Mouse (Mus musculus): Measurements from ENCODE around the gene Rbm47. TPM values are rescaled to one million over a fixed set of nuclear protein-coding genes. Genes with fewer than 3 reads are reported as not detected.
A peak's percentile ranks its signal among the peaks of the same experiment; 100 is the strongest.

Gene Rbm47
- total RNA-seq, 2 experiments from 2014 or later: 0.80 to 0.84 TPM

GRCm38 (mm10) chr5:66135853-66136210 is 37.1 kb downstream of the Rbm47 start:
- intact Hi-C loops (cut with DNase I; ENCODE audit: low total_unique reads): no loop called here
- no peak for DNase-seq

GRCm38 (mm10) chr5:66135161-66135852 is 37.6 kb downstream of the Rbm47 start:
- DNase-seq: no peak
- intact Hi-C loops (cut with DNase I; ENCODE audit: low total_unique reads): no loop called here

GRCm38 (mm10) chr5:66134578-66134977 is 38.3 kb downstream of the Rbm47 start:
- intact Hi-C loops (cut with DNase I; ENCODE audit: low total_unique reads): no loop called here
- DNase-seq: no peak

- intact Hi-C loops (cut with DNase I; ENCODE audit: low total_unique reads): no loop called here
- DNase-seq: no peak
Observed at GRCm38 (mm10) chr5:66128948-66129347, 44.0 kb downstream of the Rbm47 start.

GRCm38 (mm10) chr5:66125418-66125817 is 47.5 kb downstream of the Rbm47 start:
- no peak for DNase-seq
- intact Hi-C loops (cut with DNase I; ENCODE audit: low total_unique reads): no loop called here

- no peak for DNase-seq
- intact Hi-C loops (cut with DNase I; ENCODE audit: low total_unique reads): no loop called here
Observed at GRCm38 (mm10) chr5:66124931-66125330, 48.0 kb downstream of the Rbm47 start.

GRCm38 (mm10) chr5:66124089-66124400 is 48.9 kb downstream of the Rbm47 start:
- DNase-seq: no peak
- intact Hi-C loops (cut with DNase I; ENCODE audit: low total_unique reads): no loop called here

GRCm38 (mm10) chr5:66123295-66124088 is 49.4 kb downstream of the Rbm47 start:
- intact Hi-C loops (cut with DNase I; ENCODE audit: low total_unique reads): no loop called here
- DNase-seq: no peak

- intact Hi-C loops (cut with DNase I; ENCODE audit: low total_unique reads): no loop called here
- no peak for DNase-seq
Observed at GRCm38 (mm10) chr5:66121255-66121654, 51.7 kb downstream of the Rbm47 start.

GRCm38 (mm10) chr5:66114751-66115150 is 58.2 kb downstream of the Rbm47 start:
- DNase-seq: no peak
- intact Hi-C loops (cut with DNase I; ENCODE audit: low total_unique reads): no loop called here

GRCm38 (mm10) chr5:66114208-66114607 is 58.7 kb downstream of the Rbm47 start:
- no peak for DNase-seq
- intact Hi-C loops (cut with DNase I; ENCODE audit: low total_unique reads): no loop called here

GRCm38 (mm10) chr5:66112059-66112458 is 60.9 kb downstream of the Rbm47 start:
- peak; percentile 34 for DNase-seq
- intact Hi-C loops (cut with DNase I; ENCODE audit: low total_unique reads): no loop called here

GRCm38 (mm10) chr5:66106372-66106771 is 66.5 kb downstream of the Rbm47 start:
- intact Hi-C loops (cut with DNase I; ENCODE audit: low total_unique reads): no loop called here
- no peak for DNase-seq

GRCm38 (mm10) chr5:66105946-66106345 is 67.0 kb downstream of the Rbm47 start:
- no peak for DNase-seq
- intact Hi-C loops (cut with DNase I; ENCODE audit: low total_unique reads): no loop called here

GRCm38 (mm10) chr5:66105366-66105765 is 67.6 kb downstream of the Rbm47 start:
- intact Hi-C loops (cut with DNase I; ENCODE audit: low total_unique reads): no loop called here
- no peak for DNase-seq

GRCm38 (mm10) chr5:66103386-66103785 is 69.5 kb downstream of the Rbm47 start:
- intact Hi-C loops (cut with DNase I; ENCODE audit: low total_unique reads): no loop called here
- no peak for DNase-seq

- DNase-seq: no peak
- intact Hi-C loops (cut with DNase I; ENCODE audit: low total_unique reads): no loop called here
Observed at GRCm38 (mm10) chr5:66102821-66103220, 70.1 kb downstream of the Rbm47 start.

- no peak for DNase-seq
- intact Hi-C loops (cut with DNase I; ENCODE audit: low total_unique reads): no loop called here
Observed at GRCm38 (mm10) chr5:66101577-66101976, 71.3 kb downstream of the Rbm47 start.

- intact Hi-C loops (cut with DNase I; ENCODE audit: low total_unique reads): no loop called here
Observed at GRCm38 (mm10) chr5:66100322-66100721, 72.6 kb downstream of the Rbm47 start.

GRCm38 (mm10) chr5:66098094-66098871 is 74.6 kb downstream of the Rbm47 start:
- intact Hi-C loops (cut with DNase I; ENCODE audit: low total_unique reads): no loop called here
- DNase-seq: no peak

More at GRCm38 (mm10) chr5:66100322-66100721, 72.6 kb downstream of the Rbm47 start:
- DNase-seq: no peak

Data from gastrocnemius, postnatal 14 days (tissue).